Mouse (Mus musculus) kidney, adult 2 months (tissue): Measurements from ENCODE around the gene Atg9a.

Experiments used
- CTCF ChIP-seq: fragments of 200-500 bp; conservative IDR thresholded peaks from 2 replicates; pipeline ENCODE4 v1.5.1; 2011; ENCODE audit warnings: low read depth, mild to moderate bottlenecking, control low read depth, low read length, moderate library complexity, mixed read lengths; ENCODE audit not compliant: insufficient read depth, insufficient read length
- POLR2A ChIP-seq: fragments of 200-500 bp; IDR thresholded peaks from one replicate; pipeline ENCODE4 v1.6.1; 2011; ENCODE audit warnings: low read depth, low read length, control low read depth

DNA sequence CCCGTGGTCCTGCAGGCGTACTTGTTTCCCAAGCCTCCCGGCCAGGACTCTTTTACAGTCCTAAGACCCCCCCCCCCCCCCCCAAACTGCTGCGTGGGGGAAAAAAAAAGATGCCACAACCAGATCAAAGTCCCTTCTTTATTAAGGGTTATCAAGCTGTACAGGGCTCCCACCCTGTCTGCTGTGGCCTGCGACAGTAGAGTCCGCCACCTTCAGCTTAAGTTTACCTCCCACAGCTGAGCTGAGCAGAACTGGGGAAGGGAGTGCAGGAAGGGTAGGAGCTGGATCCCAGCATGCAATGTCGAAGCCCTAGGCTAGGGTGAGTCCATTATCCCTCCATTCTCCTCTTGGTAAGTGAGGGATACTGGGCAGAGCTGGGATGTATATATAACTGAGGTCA, 11.3 kb downstream of the Atg9a start:
- no peak for TF ChIP-seq POLR2A
- no peak for TF ChIP-seq CTCF
